Mouse (Mus musculus) MEL (cell line): Measurements from ENCODE around the gene Olfr1318. TPM values are rescaled to one million over a fixed set of nuclear protein-coding genes. Genes with fewer than 3 reads are reported as not detected.

Experiments
- DNase-seq: peaks from one replicate; pipeline ENCODE4 v3.0.0; 2011; ENCODE audit warnings: low read depth, low spot score
- H3K27ac ChIP-seq: 2 replicates; pipeline ENCODE4 v1.5.1; 2012; ENCODE audit warnings: low read depth, mild to moderate bottlenecking, control low read depth, low read length, moderate library complexity; ENCODE audit not compliant: control insufficient read depth
- H3K27me3 ChIP-seq, 2 experiments: fragments of 150-350 bp in 1 of 2; sonication (generic) in 1 of 2; 2 replicates each; pipeline ENCODE4 v1.6.1; 2012; ENCODE audit warnings: low read length in 2 of 2, mild to moderate bottlenecking in 2 of 2, improper control_type of control experiment in 1 of 2, moderate library complexity in 1 of 2; ENCODE audit not compliant: insufficient read depth in 2 of 2, control insufficient read depth in 1 of 2
- H3K36me3 ChIP-seq, 2 experiments: 2 replicates each; pipeline ENCODE4 v1.6.1; 2012 to 2014; ENCODE audit warnings: low read length in 2 of 2, improper control_type of control experiment in 1 of 2, inconsistent platforms in 1 of 2, mild to moderate bottlenecking in 1 of 2; ENCODE audit not compliant: insufficient read depth in 2 of 2, control insufficient read depth in 1 of 2
- H3K4me1 ChIP-seq, 2 experiments: fragments of 150-350 bp in 1 of 2; sonication (generic) in 1 of 2; 2 replicates each; pipeline ENCODE4 v1.6.1; 2012; ENCODE audit warnings: low read length in 2 of 2, improper control_type of control experiment in 1 of 2, mild to moderate bottlenecking in 1 of 2; ENCODE audit not compliant: insufficient read depth in 2 of 2, control insufficient read depth in 1 of 2
- H3K4me3 ChIP-seq, 2 experiments: fragments of 150-350 bp in 1 of 2; sonication (generic) in 1 of 2; 2 replicates each; pipeline ENCODE4 v1.5.1; 2012; ENCODE audit warnings: low read depth in 2 of 2, low read length in 2 of 2, mild to moderate bottlenecking in 2 of 2, moderate library complexity in 2 of 2, control low read depth in 1 of 2, improper control_type of control experiment in 1 of 2; ENCODE audit not compliant: control insufficient read depth in 1 of 2, insufficient read depth in 1 of 2
- H3K79me2 ChIP-seq: 2 replicates; pipeline ENCODE4 v1.6.1; 2012; ENCODE audit warnings: mild to moderate bottlenecking, low read length, moderate library complexity; ENCODE audit not compliant: control insufficient read depth, poor library complexity, insufficient read depth
- H3K9ac ChIP-seq: 2 replicates; pipeline ENCODE4 v1.6.1; 2012; ENCODE audit warnings: low read depth, mild to moderate bottlenecking, control low read depth, low read length, moderate library complexity; ENCODE audit not compliant: control insufficient read depth, poor library complexity, severe bottlenecking
- H3K9me3 ChIP-seq: fragments of 150-350 bp; sonication (generic); replicated peaks from 2 replicates; pipeline ENCODE4 v1.6.1; 2012; ENCODE audit warnings: mild to moderate bottlenecking, low read length, improper control_type of control experiment, moderate library complexity; ENCODE audit not compliant: insufficient read depth
- CHD1 ChIP-seq: IDR thresholded peaks from 2 replicates; pipeline ENCODE4 v1.6.1; 2012; ENCODE audit warnings: low read depth, mild to moderate bottlenecking, inconsistent platforms, low read length, improper control_type of control experiment
- CTCF ChIP-seq, 3 experiments: IDR thresholded peaks in 2 of 3; conservative IDR thresholded peaks in 1 of 3; 2 replicates each; pipeline ENCODE4 v1.5.1; 2011 to 2012; ENCODE audit warnings: low read length in 3 of 3, low read depth in 2 of 3, mild to moderate bottlenecking in 2 of 3, improper control_type of control experiment in 1 of 3, inconsistent platforms in 1 of 3, mixed read lengths in 1 of 3, moderate library complexity in 1 of 3; ENCODE audit not compliant: control insufficient read depth in 1 of 3, insufficient read depth in 1 of 3, poor library complexity in 1 of 3, severe bottlenecking in 1 of 3
- EP300 ChIP-seq, 2 experiments: IDR thresholded peaks; 2 replicates each; pipeline ENCODE4 v1.6.1; 2011; ENCODE audit warnings: improper control_type of control experiment in 2 of 2, low read length in 2 of 2, low read depth in 1 of 2, mild to moderate bottlenecking in 1 of 2
- GATA1 ChIP-seq: IDR thresholded peaks from 2 replicates; pipeline ENCODE4 v1.6.1; 2011; ENCODE audit warnings: low read depth, low read length, improper control_type of control experiment
- MAFK ChIP-seq: IDR thresholded peaks from 2 replicates; pipeline ENCODE4 v1.6.1; 2011; ENCODE audit warnings: low read depth, mild to moderate bottlenecking, low read length, improper control_type of control experiment, borderline replicate concordance
- MAX ChIP-seq: IDR thresholded peaks from 2 replicates; pipeline ENCODE4 v1.6.1; 2011; ENCODE audit warnings: low read length, improper control_type of control experiment
- MXI1 ChIP-seq: IDR thresholded peaks from 2 replicates; pipeline ENCODE4 v1.6.1; 2011; ENCODE audit warnings: mild to moderate bottlenecking, low read depth, low read length, improper control_type of control experiment
- MYC ChIP-seq: IDR thresholded peaks from 2 replicates; pipeline ENCODE4 v1.6.1; 2011; ENCODE audit warnings: low read depth, mild to moderate bottlenecking, low read length, improper control_type of control experiment, moderate library complexity
- NRF1 ChIP-seq: IDR thresholded peaks from 2 replicates; pipeline ENCODE4 v1.6.1; 2014; ENCODE audit warnings: low read depth, mild to moderate bottlenecking, inconsistent platforms, low read length, improper control_type of control experiment, moderate library complexity; ENCODE audit not compliant: poor library complexity, insufficient read depth, severe bottlenecking
- RAD21 ChIP-seq: IDR thresholded peaks from 2 replicates; pipeline ENCODE4 v1.6.1; 2011; ENCODE audit warnings: mild to moderate bottlenecking, low read depth, low read length, improper control_type of control experiment
- SIN3A ChIP-seq: IDR thresholded peaks from 2 replicates; pipeline ENCODE4 v1.6.1; 2012; ENCODE audit warnings: low read length, improper control_type of control experiment, inconsistent platforms
- TAL1 ChIP-seq: IDR thresholded peaks from 2 replicates; pipeline ENCODE4 v1.6.1; 2012; ENCODE audit warnings: mild to moderate bottlenecking, inconsistent platforms, low read length, moderate library complexity, mixed read lengths
- TCF12 ChIP-seq: IDR thresholded peaks from 2 replicates; pipeline ENCODE4 v1.6.1; 2014; ENCODE audit warnings: low read depth, mild to moderate bottlenecking, inconsistent platforms, low read length, improper control_type of control experiment, moderate library complexity
- USF1 ChIP-seq: IDR thresholded peaks from 2 replicates; pipeline ENCODE4 v1.6.1; 2014; ENCODE audit warnings: low read depth, mild to moderate bottlenecking, inconsistent platforms, low read length, improper control_type of control experiment, moderate library complexity
- USF2 ChIP-seq, 2 experiments: IDR thresholded peaks; 2 replicates each; pipeline ENCODE4 v1.6.1; 2011 to 2012; ENCODE audit warnings: improper control_type of control experiment in 2 of 2, low read length in 2 of 2, borderline replicate concordance in 1 of 2, inconsistent platforms in 1 of 2, low read depth in 1 of 2, mild to moderate bottlenecking in 1 of 2; ENCODE audit not compliant: insufficient read depth in 1 of 2
- ZC3H11A ChIP-seq: IDR thresholded peaks from 2 replicates; pipeline ENCODE4 v1.6.1; 2012; ENCODE audit warnings: low read depth, mild to moderate bottlenecking, inconsistent platforms, low read length, improper control_type of control experiment
- ZMIZ1 ChIP-seq: IDR thresholded peaks from 2 replicates; pipeline ENCODE4 v1.6.1; 2012; ENCODE audit warnings: low read depth, mild to moderate bottlenecking, inconsistent platforms, low read length, improper control_type of control experiment, moderate library complexity
- polyA plus RNA-seq, 2 experiments: library from polyadenylated mRNA; stranded (reverse) in 1 of 2; unstranded in 1 of 2; fragments of >175 nt in 1 of 2; fragments of >200 nt in 1 of 2; gene quantifications; 2 replicates each; pipeline versions ENCODE4 v1.2.1 to v1.2.4; 2012; ENCODE audit warnings: low replicate concordance in 2 of 2, low read depth in 1 of 2; ENCODE audit not compliant: insufficient read length in 2 of 2, insufficient read depth in 1 of 2, missing spikeins in 1 of 2
- total RNA-seq: library from RNA; depleted of rRNA; stranded (reverse); fragments of 300-350 nt; gene quantifications from 2 replicates; pipeline ENCODE4 v1.2.3, GENCODE M21; 2012

Gene Olfr1318
- total and polyA plus RNA-seq, 3 experiments: not detected

GRCm38 (mm10) chr2:112134877-112135276 is 19.1 kb upstream of the Olfr1318 start, which contains the start of gene Olfr1316:
Gene Olfr1316 (minus strand): TSS chr2:112134977.
- H3K79me2 ChIP-seq: no peaks in the 10 kb centered on the region
- H3K27ac ChIP-seq: no peak within 1 kb of the TSS
- no peaks in the 10 kb centered on the region for H3K27me3 ChIP-seq
- DNase-seq: no peak
- no peak for TF ChIP-seq CHD1
- no peak for TF ChIP-seq EP300 (IDR thresholded peaks at IDR 0.05; ENCODE audit: low read depth in 1 of 2, low read length in 2 of 2)
- no peak for TF ChIP-seq USF2 (IDR thresholded peaks at IDR 0.05; ENCODE audit: borderline replicate concordance in 1 of 2, insufficient read depth in 1 of 2, low read depth in 1 of 2, low read length in 2 of 2)
- TF ChIP-seq MYC: no peak
- TF ChIP-seq CTCF (IDR thresholded peaks at IDR 0.05 in 2 of 3, conservative IDR thresholded peaks at IDR 0.05 in 1 of 3; ENCODE audit: control insufficient read depth in 1 of 3, insufficient read depth in 1 of 3, low read depth in 2 of 3, low read length in 3 of 3, poor library complexity in 1 of 3, severe bottlenecking in 1 of 3): no peak
- no peak for TF ChIP-seq ZMIZ1
- no peak for TF ChIP-seq NRF1
- TF ChIP-seq TAL1: no peak
- no peaks in the 10 kb centered on the region for H3K36me3 ChIP-seq
- no peaks in the 10 kb centered on the region for H3K4me1 ChIP-seq
- H3K9ac ChIP-seq: no peak within 1 kb of the TSS
- no peak within 1 kb of the TSS for H3K4me3 ChIP-seq
- no peaks in the 10 kb centered on the region for H3K9me3 ChIP-seq

- no peaks in the 10 kb centered on the region for H3K36me3 ChIP-seq
- H3K4me3 ChIP-seq: no peak within 1 kb of the TSS
- no peaks in the 10 kb centered on the region for H3K79me2 ChIP-seq
- H3K4me1 ChIP-seq: no peaks in the 10 kb centered on the region
- H3K27me3 ChIP-seq: no peaks in the 10 kb centered on the region
- no peak for DNase-seq
- no peak within 1 kb of the TSS for H3K27ac ChIP-seq
- no peaks in the 10 kb centered on the region for H3K9me3 ChIP-seq
- no peak for TF ChIP-seq TCF12
- TF ChIP-seq MAFK: no peak
- TF ChIP-seq GATA1: no peak
- no peak for TF ChIP-seq SIN3A
- TF ChIP-seq USF1: no peak
- TF ChIP-seq ZC3H11A: no peak
- no peak for TF ChIP-seq MAX
- no peak for TF ChIP-seq MXI1
- TF ChIP-seq RAD21: no peak
- no peak within 1 kb of the TSS for H3K9ac ChIP-seq
Observed at GRCm38 (mm10) chr2:112140029-112140428, 14.0 kb upstream of the Olfr1318 start, which contains the start of gene Olfr1317. Gene Olfr1317 (plus strand): TSS chr2:112140329.
